Mouse (Mus musculus): Measurements from ENCODE around the gene Kat6b. TPM values are rescaled to one million over a fixed set of nuclear protein-coding genes. Genes with fewer than 3 reads are reported as not detected.

Gene Kat6b
- total RNA-seq, 2 experiments from 2014 or later, result 104 to 117 TPM

- DNase-seq (ENCODE audit: low spot score in 2 of 2), result no peak
- Histone ChIP-seq H3K4me3 (no peak overlapping the region), H3K27ac (no peak overlapping the region)
- TF ChIP-seq CTCF (conservative IDR thresholded peaks at IDR 0.05), result no peak
Measured at GRCm38 (mm10) chr14:21489116-21489485, 7.9 kb downstream of the Kat6b start.

GRCm38 (mm10) chr14:21490141-21490540, 8.9 kb downstream of the Kat6b start:
- TF ChIP-seq CTCF (conservative IDR thresholded peaks at IDR 0.05), result no peak
- H3K4me3 ChIP-seq, result no peak overlapping the region
- no peak overlapping the region for H3K27ac ChIP-seq
- no peak for DNase-seq (ENCODE audit: low spot score in 2 of 2)

- no peak for TF ChIP-seq CTCF (conservative IDR thresholded peaks at IDR 0.05)
- Histone ChIP-seq H3K4me3 (peak overlapping the region; percentile 73), H3K27ac (peak overlapping the region; percentile 100)
- no peak for DNase-seq (ENCODE audit: low spot score in 2 of 2)
Measured at GRCm38 (mm10) chr14:21498361-21498996, 17.2 kb downstream of the Kat6b start.

- peak; percentile 32 to 38 for DNase-seq (ENCODE audit: low spot score in 2 of 2)
- Histone ChIP-seq H3K27ac (peak overlapping the region; percentile 100), H3K4me3 (peak overlapping the region; percentile 73)
- peak; percentile 42 for TF ChIP-seq CTCF (conservative IDR thresholded peaks at IDR 0.05)
Measured at GRCm38 (mm10) chr14:21499011-21499581, 17.9 kb downstream of the Kat6b start.

GRCm38 (mm10) chr14:21499631-21500153, 18.5 kb downstream of the Kat6b start:
- Histone ChIP-seq H3K27ac (peak overlapping the region; percentile 100), H3K4me3 (peak overlapping the region; percentile 73)
- peak; percentile 45 to 63 for DNase-seq (ENCODE audit: low spot score in 2 of 2)
- TF ChIP-seq CTCF (conservative IDR thresholded peaks at IDR 0.05), result no peak

- Histone ChIP-seq H3K4me3 (peak overlapping the region; percentile 90), H3K27ac (peak overlapping the region; percentile 100)
- TF ChIP-seq CTCF (conservative IDR thresholded peaks at IDR 0.05), result peak; percentile 52
- DNase-seq (ENCODE audit: low spot score in 2 of 2), result peak; percentile 98 to 100
Measured at GRCm38 (mm10) chr14:21500154-21501047, 19.2 kb downstream of the Kat6b start.

GRCm38 (mm10) chr14:21501048-21501657, 19.9 kb downstream of the Kat6b start:
- TF ChIP-seq CTCF (conservative IDR thresholded peaks at IDR 0.05), result no peak
- peak; percentile 79 to 83 for DNase-seq (ENCODE audit: low spot score in 2 of 2)
- peak overlapping the region; percentile 98 for H3K27ac ChIP-seq
- peak overlapping the region; percentile 90 for H3K4me3 ChIP-seq

- no peak for DNase-seq (ENCODE audit: low spot score in 2 of 2)
- no peak overlapping the region for H3K27ac ChIP-seq
- no peak overlapping the region for H3K4me3 ChIP-seq
- TF ChIP-seq CTCF (conservative IDR thresholded peaks at IDR 0.05), result no peak
Measured at GRCm38 (mm10) chr14:21505036-21505435, 23.8 kb downstream of the Kat6b start.

- H3K4me3 ChIP-seq, result no peak overlapping the region
- no peak for TF ChIP-seq CTCF (conservative IDR thresholded peaks at IDR 0.05)
- no peak overlapping the region for H3K27ac ChIP-seq
- no peak for DNase-seq (ENCODE audit: low spot score in 2 of 2)
Measured at GRCm38 (mm10) chr14:21507046-21507445, 25.8 kb downstream of the Kat6b start.

GRCm38 (mm10) chr14:21509111-21509905, 28.1 kb downstream of the Kat6b start:
- DNase-seq (ENCODE audit: low spot score in 2 of 2), result no peak
- Histone ChIP-seq H3K27ac (no peak overlapping the region), H3K4me3 (no peak overlapping the region)
- no peak for TF ChIP-seq CTCF (conservative IDR thresholded peaks at IDR 0.05)

GRCm38 (mm10) chr14:21511438-21511837, 30.2 kb downstream of the Kat6b start:
- no peak for DNase-seq (ENCODE audit: low spot score in 2 of 2)
- Histone ChIP-seq H3K4me3 (no peak overlapping the region), H3K27ac (peak overlapping the region; percentile 41; the same call in 1 of the 2 replicates)
- no peak for TF ChIP-seq CTCF (conservative IDR thresholded peaks at IDR 0.05)

- Histone ChIP-seq H3K27ac (peak overlapping the region; percentile 52; the same call in 1 of the 2 replicates), H3K4me3 (no peak overlapping the region)
- TF ChIP-seq CTCF (conservative IDR thresholded peaks at IDR 0.05), result no peak
- DNase-seq (ENCODE audit: low spot score in 2 of 2), result peak in 1 of 2 experiments; percentile 39
Measured at GRCm38 (mm10) chr14:21515505-21515904, 34.3 kb downstream of the Kat6b start.

All from layer of hippocampus, adult 2 months (tissue).